Mouse (Mus musculus): ENCODE data around the gene Clasp2.

- TF ChIP-seq POLR2A (IDR thresholded peaks at IDR 0.05; ENCODE audit: low read depth, low read length) (no peak), CTCF (IDR thresholded peaks at IDR 0.05; ENCODE audit: extremely low read depth, insufficient read length, insufficient replicate concordance, low read depth, low read length) (no peak)
These were observed 202.1 kb downstream of the Clasp2 start for GRCm38 (mm10) chr9:113943372-113943771.

All from small intestine, adult 2 months (tissue).